Mouse (Mus musculus): ENCODE data around the gene Dao. TPM values are rescaled to one million over a fixed set of nuclear protein-coding genes. Genes with fewer than 3 reads are reported as not detected.

Dao gene
- polyA plus RNA-seq, 1 experiment from 2014 or later = 20.4 TPM

DNA sequence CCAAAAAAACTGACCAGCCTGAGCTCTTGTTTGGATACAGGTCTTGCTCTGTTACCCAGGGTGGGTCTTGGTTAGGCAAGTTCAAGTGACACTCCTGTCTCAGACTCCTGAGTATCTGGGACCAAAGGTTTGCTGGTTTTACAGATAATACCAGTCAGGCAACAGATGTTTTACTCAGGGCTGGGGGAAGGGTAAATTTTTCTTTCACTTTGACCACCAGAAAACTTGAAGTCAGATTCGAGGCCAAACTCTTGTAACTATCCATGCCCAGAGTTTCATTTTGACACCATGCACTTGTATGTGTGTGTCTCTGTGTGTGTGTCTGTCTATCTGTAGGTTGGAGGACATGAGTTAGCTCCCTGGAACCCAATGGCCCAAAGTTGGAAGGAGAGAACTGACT lies 23.0 kb upstream of the Dao start:
- H3K27me3 ChIP-seq (ENCODE audit: insufficient read depth, low read length) = no peaks in the 10 kb centered on the region

GRCm38 (mm10) chr5:113981171-113981570 lies 22.3 kb upstream of the Dao start:
- Histone ChIP-seq H3K9me3 (ENCODE audit: low read length) (no peaks in the 10 kb centered on the region), H3K27ac (ENCODE audit: low read length) (no peak overlapping the region), H3K4me1 (ENCODE audit: insufficient read depth, low read length) (peaks cover 19% of the 10 kb centered on the region), H3K9ac (replicated peaks; ENCODE audit: low read length) (no peak overlapping the region), H3K4me2 (replicated peaks; ENCODE audit: low read depth, low read length) (no peak overlapping the region), H3K27me3 (ENCODE audit: insufficient read depth, low read length) (no peaks in the 10 kb centered on the region), H3K4me3 (ENCODE audit: low read length) (no peak overlapping the region), H3K36me3 (ENCODE audit: insufficient read depth, low read length) (peaks cover 3% of the 10 kb centered on the region; the same call in 1 of the 2 replicates)
- WGBS = 88% methylated on average over 6 of the region's 6 CpGs
- ATAC-seq (ENCODE audit: low FRiP score, low TSS enrichment) = no peak

More for the DNA sequence above, 23.0 kb upstream of the Dao start:
- Histone ChIP-seq H3K27ac (ENCODE audit: low read length) (no peak overlapping the region), H3K36me3 (ENCODE audit: insufficient read depth, low read length) (peaks cover 3% of the 10 kb centered on the region; the same call in 1 of the 2 replicates), H3K4me1 (ENCODE audit: insufficient read depth, low read length) (peaks cover 18% of the 10 kb centered on the region), H3K9ac (replicated peaks; ENCODE audit: low read length) (no peak overlapping the region), H3K4me3 (ENCODE audit: low read length) (no peak overlapping the region), H3K4me2 (replicated peaks; ENCODE audit: low read depth, low read length) (no peak overlapping the region), H3K9me3 (ENCODE audit: low read length) (no peaks in the 10 kb centered on the region)
- WGBS = 70% methylated on average over 1 of the region's 1 CpGs
- ATAC-seq (ENCODE audit: low FRiP score, low TSS enrichment) = no peak

- Histone ChIP-seq H3K27ac (ENCODE audit: low read length) (no peak overlapping the region), H3K4me3 (ENCODE audit: low read length) (no peak overlapping the region), H3K9ac (replicated peaks; ENCODE audit: low read length) (no peak overlapping the region), H3K27me3 (ENCODE audit: insufficient read depth, low read length) (no peaks in the 10 kb centered on the region), H3K4me1 (ENCODE audit: insufficient read depth, low read length) (peaks cover 25% of the 10 kb centered on the region), H3K4me2 (replicated peaks; ENCODE audit: low read depth, low read length) (no peak overlapping the region), H3K9me3 (ENCODE audit: low read length) (no peaks in the 10 kb centered on the region), H3K36me3 (ENCODE audit: insufficient read depth, low read length) (peaks cover 2% of the 10 kb centered on the region; the same call in 1 of the 2 replicates)
- 52% methylated on average over 8 of the region's 8 CpGs for WGBS
- ATAC-seq (ENCODE audit: low FRiP score, low TSS enrichment) = no peak
These were observed 21.7 kb upstream of the Dao start for GRCm38 (mm10) chr5:113981843-113982242.

DNA sequence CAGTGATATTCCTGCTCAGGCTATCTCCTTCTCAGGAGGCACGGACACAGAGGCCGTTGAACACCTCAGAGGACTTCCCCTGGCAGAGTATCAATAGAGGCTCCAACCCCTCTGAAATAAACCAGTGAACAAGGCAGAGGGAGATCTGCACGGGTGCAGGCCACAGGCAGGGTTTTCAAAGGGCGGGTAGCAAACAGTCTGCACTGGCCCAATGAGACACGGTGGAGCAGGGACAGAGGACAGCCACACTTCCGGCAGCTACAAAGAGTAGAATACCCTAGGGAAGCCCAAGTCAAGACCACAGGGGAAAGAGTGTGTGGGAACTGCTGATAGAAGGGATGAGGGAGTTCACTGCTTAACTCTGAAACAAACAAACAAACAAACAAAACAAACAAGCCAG lies 20.0 kb upstream of the Dao start:
- H3K27ac ChIP-seq (ENCODE audit: low read length) = no peak overlapping the region
- H3K36me3 ChIP-seq (ENCODE audit: insufficient read depth, low read length) = peaks cover 6% of the 10 kb centered on the region; the same call in 1 of the 2 replicates
- peaks cover 33% of the 10 kb centered on the region for H3K4me1 ChIP-seq (ENCODE audit: insufficient read depth, low read length)
- no peaks in the 10 kb centered on the region for H3K9me3 ChIP-seq (ENCODE audit: low read length)
- H3K27me3 ChIP-seq (ENCODE audit: insufficient read depth, low read length) = no peaks in the 10 kb centered on the region
- WGBS = 48% methylated on average over 6 of the region's 6 CpGs
- no peak overlapping the region for H3K4me2 ChIP-seq (replicated peaks; ENCODE audit: low read depth, low read length)
- ATAC-seq (ENCODE audit: low FRiP score, low TSS enrichment) = no peak
- no peak overlapping the region for H3K9ac ChIP-seq (replicated peaks; ENCODE audit: low read length)
- no peak overlapping the region for H3K4me3 ChIP-seq (ENCODE audit: low read length)

DNA sequence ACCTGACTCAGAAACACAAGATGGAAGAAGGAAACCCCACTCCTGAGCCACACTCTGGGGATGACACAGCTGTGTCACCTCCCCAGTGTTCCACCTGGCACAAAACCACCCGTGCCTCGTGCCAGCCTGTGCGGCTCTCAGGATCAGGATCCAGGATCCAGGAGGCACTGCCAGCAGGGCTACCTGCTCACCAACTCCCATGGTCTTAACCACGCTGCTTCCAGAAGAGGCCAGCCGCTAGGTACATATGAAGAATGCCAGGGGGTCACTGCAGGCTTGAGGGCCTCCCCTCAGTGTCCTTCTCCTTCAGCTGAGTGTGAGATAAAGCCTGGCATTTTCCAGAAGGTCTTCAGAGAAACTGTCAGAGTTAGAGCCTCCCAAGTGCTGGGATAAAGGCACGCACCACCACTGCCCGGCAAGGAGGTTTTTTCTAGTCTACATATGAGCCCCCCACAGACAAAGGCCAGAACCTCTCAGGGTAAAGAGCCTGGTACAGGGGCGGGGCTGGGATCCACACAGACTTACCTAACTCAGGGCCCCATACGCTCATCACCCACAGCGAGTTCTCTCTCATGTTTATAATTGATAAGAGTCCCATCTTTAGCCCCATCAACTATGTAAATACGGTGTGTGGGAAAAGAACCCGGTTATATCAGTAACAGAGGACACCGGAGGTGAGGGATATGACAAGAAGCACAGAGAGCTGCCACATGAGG lies 19.3 kb upstream of the Dao start:
- Histone ChIP-seq H3K4me3 (ENCODE audit: low read length) (no peak overlapping the region), H3K4me2 (replicated peaks; ENCODE audit: low read depth, low read length) (no peak overlapping the region), H3K9ac (replicated peaks; ENCODE audit: low read length) (no peak overlapping the region), H3K4me1 (ENCODE audit: insufficient read depth, low read length) (peaks cover 33% of the 10 kb centered on the region), H3K9me3 (ENCODE audit: low read length) (no peaks in the 10 kb centered on the region), H3K27me3 (ENCODE audit: insufficient read depth, low read length) (no peaks in the 10 kb centered on the region), H3K27ac (ENCODE audit: low read length) (no peak overlapping the region), H3K36me3 (ENCODE audit: insufficient read depth, low read length) (peaks cover 11% of the 10 kb centered on the region; the same call in 1 of the 2 replicates)
- no peak; the same call in 1 of the 2 replicates for ATAC-seq (ENCODE audit: low FRiP score, low TSS enrichment)
- WGBS = 88% methylated on average over 13 of the region's 13 CpGs

- Histone ChIP-seq H3K27me3 (ENCODE audit: insufficient read depth, low read length) (no peaks in the 10 kb centered on the region), H3K4me1 (ENCODE audit: insufficient read depth, low read length) (peaks cover 33% of the 10 kb centered on the region), H3K27ac (ENCODE audit: low read length) (peak overlapping the region; percentile 65), H3K36me3 (ENCODE audit: insufficient read depth, low read length) (peaks cover 14% of the 10 kb centered on the region; the same call in 1 of the 2 replicates), H3K4me3 (ENCODE audit: low read length) (no peak overlapping the region), H3K9me3 (ENCODE audit: low read length) (no peaks in the 10 kb centered on the region), H3K4me2 (replicated peaks; ENCODE audit: low read depth, low read length) (no peak overlapping the region), H3K9ac (replicated peaks; ENCODE audit: low read length) (no peak overlapping the region)
- WGBS = 43% methylated on average over 2 of the region's 2 CpGs
- no peak for ATAC-seq (ENCODE audit: low FRiP score, low TSS enrichment)
These were observed 17.8 kb upstream of the Dao start for GRCm38 (mm10) chr5:113985737-113986136.

DNA sequence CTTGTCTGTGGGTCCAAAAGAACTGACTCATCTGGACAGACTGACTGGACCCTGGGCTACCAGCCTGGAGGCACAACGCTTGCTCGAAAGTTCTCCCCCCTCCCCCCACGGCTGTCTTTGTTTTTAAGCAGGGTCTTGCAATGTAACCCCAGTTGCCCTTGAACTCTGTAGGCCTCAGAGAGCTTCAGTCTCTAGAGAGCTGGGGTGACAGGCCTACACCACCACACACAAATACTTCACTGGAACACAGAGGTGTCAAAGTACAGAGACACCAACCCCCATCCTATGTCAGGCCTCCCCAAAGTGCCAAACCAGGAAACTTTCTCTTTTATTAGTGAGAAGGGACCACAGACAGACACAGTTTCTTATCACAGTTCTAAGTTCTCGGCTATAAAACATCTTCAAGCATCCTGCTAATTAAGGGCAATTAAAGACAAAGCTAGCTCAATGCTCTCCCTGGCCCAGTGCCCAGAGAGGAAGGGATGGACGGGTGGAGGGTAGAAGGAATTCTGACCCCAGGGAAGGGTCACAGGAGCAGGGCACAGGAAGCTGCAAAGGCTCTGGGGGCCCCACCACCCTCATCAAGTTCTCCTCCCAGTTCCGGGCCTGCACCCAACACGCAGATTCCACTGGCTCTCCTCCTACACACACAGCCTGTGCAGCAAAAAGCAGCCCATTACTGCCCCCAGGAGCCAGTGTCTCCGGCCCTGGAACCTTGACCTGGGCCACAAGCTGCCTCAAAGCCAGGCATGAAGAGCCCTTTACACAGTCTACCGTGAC lies 17.1 kb upstream of the Dao start:
- WGBS = 14% methylated on average over 9 of the region's 9 CpGs
- no peak overlapping the region; the same call in 1 of the 2 replicates for H3K4me2 ChIP-seq (replicated peaks; ENCODE audit: low read depth, low read length)
- no peak overlapping the region for H3K4me3 ChIP-seq (ENCODE audit: low read length)
- peak overlapping the region; percentile 65 for H3K27ac ChIP-seq (ENCODE audit: low read length)
- peak overlapping the region; percentile 29; the same call in 1 of the 2 replicates for H3K9ac ChIP-seq (replicated peaks; ENCODE audit: low read length)
- no peaks in the 10 kb centered on the region for H3K9me3 ChIP-seq (ENCODE audit: low read length)
- peaks cover 39% of the 10 kb centered on the region for H3K4me1 ChIP-seq (ENCODE audit: insufficient read depth, low read length)
- peaks cover 14% of the 10 kb centered on the region; the same call in 1 of the 2 replicates for H3K36me3 ChIP-seq (ENCODE audit: insufficient read depth, low read length)
- no peaks in the 10 kb centered on the region for H3K27me3 ChIP-seq (ENCODE audit: insufficient read depth, low read length)
- ATAC-seq (ENCODE audit: low FRiP score, low TSS enrichment) = peak; percentile 67

- Histone ChIP-seq H3K9ac (replicated peaks; ENCODE audit: low read length) (no peak overlapping the region), H3K4me1 (ENCODE audit: insufficient read depth, low read length) (peaks cover 52% of the 10 kb centered on the region), H3K4me2 (replicated peaks; ENCODE audit: low read depth, low read length) (no peak overlapping the region), H3K9me3 (ENCODE audit: low read length) (no peaks in the 10 kb centered on the region), H3K36me3 (ENCODE audit: insufficient read depth, low read length) (peaks cover 14% of the 10 kb centered on the region; the same call in 1 of the 2 replicates), H3K27ac (ENCODE audit: low read length) (no peak overlapping the region), H3K27me3 (ENCODE audit: insufficient read depth, low read length) (no peaks in the 10 kb centered on the region), H3K4me3 (ENCODE audit: low read length) (no peak overlapping the region)
- 84% methylated on average over 20 of the region's 20 CpGs for WGBS
- no peak for ATAC-seq (ENCODE audit: low FRiP score, low TSS enrichment)
These were observed 14.0 kb upstream of the Dao start for GRCm38 (mm10) chr5:113989437-113990024.

- H3K27ac ChIP-seq (ENCODE audit: low read length) = no peak overlapping the region
- no peak overlapping the region for H3K9ac ChIP-seq (replicated peaks; ENCODE audit: low read length)
- no peaks in the 10 kb centered on the region for H3K27me3 ChIP-seq (ENCODE audit: insufficient read depth, low read length)
- H3K4me1 ChIP-seq (ENCODE audit: insufficient read depth, low read length) = peaks cover 50% of the 10 kb centered on the region
- ATAC-seq (ENCODE audit: low FRiP score, low TSS enrichment) = no peak
- H3K4me3 ChIP-seq (ENCODE audit: low read length) = no peak overlapping the region
- WGBS = 93% methylated on average over 5 of the region's 5 CpGs
- H3K36me3 ChIP-seq (ENCODE audit: insufficient read depth, low read length) = peaks cover 14% of the 10 kb centered on the region; the same call in 1 of the 2 replicates
- H3K4me2 ChIP-seq (replicated peaks; ENCODE audit: low read depth, low read length) = no peak overlapping the region
- H3K9me3 ChIP-seq (ENCODE audit: low read length) = no peaks in the 10 kb centered on the region
These were observed 12.9 kb upstream of the Dao start for GRCm38 (mm10) chr5:113990593-113990992.
